Mouse (Mus musculus) heart, postnatal 36 days (tissue): ENCODE measurements around the gene Skp2. TPM values are rescaled to one million over a fixed set of nuclear protein-coding genes. Genes with fewer than 3 reads are reported as not detected.
"Not testable (repeated sequence)": the region's sequence is repeated elsewhere in the genome, so short reads cannot be mapped to it uniquely, and the experiment has no call there.

ENCODE experiments used
- DNase-seq, 2 experiments: peaks; one replicate each; pipeline ENCODE4 v3.0.0; 2021 to 2022
- intact Hi-C: fragments of 180-260 bp; cut with DNase I; formaldehyde crosslinking; loops from one replicate; pipeline ENCODE4 v1.15.1; 2025
- total RNA-seq, 2 experiments: library from RNA; stranded (reverse); gene quantifications; 2 replicates each; pipeline ENCODE4 v1.2.3; 2021

Gene Skp2
- total RNA-seq: under 1 TPM; 0.73 to 0.86 TPM

GRCm38 (mm10) chr15:9155325-9155724, at the start of gene Skp2:
Gene Skp2, minus strand, starts transcription at chr15:9155425.
- no peak for DNase-seq
- intact Hi-C loops: no loop called here

- DNase-seq: no peak
- intact Hi-C loops: no loop called here
Measured at GRCm38 (mm10) chr15:9198421-9198820, 43.2 kb upstream of the Skp2 start.

GRCm38 (mm10) chr15:9192685-9193084, 37.5 kb upstream of the Skp2 start:
- intact Hi-C loops, DNase-seq: not testable (repeated sequence)

- intact Hi-C loops: no loop called here
- no peak for DNase-seq
Measured at GRCm38 (mm10) chr15:9189796-9190195, 34.6 kb upstream of the Skp2 start.

- DNase-seq: no peak
- intact Hi-C loops: loop anchor here (5.0 kb wide), 1 partner anchor 62 kb away; no protein-coding TSS in a partner anchor
Measured at GRCm38 (mm10) chr15:9183995-9184394, 28.8 kb upstream of the Skp2 start.

GRCm38 (mm10) chr15:9177038-9177437, 21.8 kb upstream of the Skp2 start:
- intact Hi-C loops: no loop called here
- no peak for DNase-seq

GRCm38 (mm10) chr15:9164125-9164524, 8.9 kb upstream of the Skp2 start:
- DNase-seq: no peak
- intact Hi-C loops: loop anchor here (5.0 kb wide), 1 partner anchor 42 kb away; no protein-coding TSS in a partner anchor

- no peak for DNase-seq
- intact Hi-C loops: loop anchor here (5.0 kb wide), 1 partner anchor 40 kb away; no protein-coding TSS in a partner anchor
Measured at GRCm38 (mm10) chr15:9162557-9163070, 7.4 kb upstream of the Skp2 start.

GRCm38 (mm10) chr15:9140684-9141171, 14.5 kb downstream of the Skp2 start:
- no peak for DNase-seq
- intact Hi-C loops: loop anchor here (2.0 kb wide), 1 partner anchor 70 kb away; the partner anchor contains the start of gene Nadk2

- peak; percentile 93 to 94 for DNase-seq
- intact Hi-C loops: loop anchor here (2.0 kb wide), 1 partner anchor 69 kb away; the partner anchor contains the start of gene Nadk2
Measured at GRCm38 (mm10) chr15:9140252-9140680, 15.0 kb downstream of the Skp2 start, which contains the start of gene Lmbrd2. Gene Lmbrd2, plus strand, starts transcription at chr15:9140550.

- intact Hi-C loops: no loop called here
- no peak for DNase-seq
Measured at GRCm38 (mm10) chr15:9139447-9139846, 15.8 kb downstream of the Skp2 start.

GRCm38 (mm10) chr15:9134891-9135507, 20.2 kb downstream of the Skp2 start:
- intact Hi-C loops: no loop called here

GRCm38 (mm10) chr15:9132693-9133443, 22.4 kb downstream of the Skp2 start:
- intact Hi-C loops: no loop called here
- DNase-seq: no peak

More at GRCm38 (mm10) chr15:9134891-9135507, 20.2 kb downstream of the Skp2 start:
- peak in 1 of 2 experiments; percentile 22 for DNase-seq

- intact Hi-C loops: no loop called here
- DNase-seq: no peak
Measured at GRCm38 (mm10) chr15:9131499-9131888, 23.7 kb downstream of the Skp2 start.

GRCm38 (mm10) chr15:9130772-9131498, 24.3 kb downstream of the Skp2 start:
- intact Hi-C loops: no loop called here
- DNase-seq: no peak

GRCm38 (mm10) chr15:9127051-9127791, 28.0 kb downstream of the Skp2 start:
- intact Hi-C loops: no loop called here
- DNase-seq: no peak

- intact Hi-C loops: loop anchor here (5.0 kb wide), 2 partner anchors 37 to 57 kb away; no protein-coding TSS in a partner anchor
- no peak for DNase-seq
Measured at GRCm38 (mm10) chr15:9124856-9125255, 30.4 kb downstream of the Skp2 start.

- no peak for DNase-seq
- intact Hi-C loops: loop anchor here (5.0 kb wide), 2 partner anchors 39 to 59 kb away; no protein-coding TSS in a partner anchor
Measured at GRCm38 (mm10) chr15:9122989-9123388, 32.2 kb downstream of the Skp2 start.

GRCm38 (mm10) chr15:9120081-9120480, 35.1 kb downstream of the Skp2 start:
- DNase-seq: peak; percentile 40
- intact Hi-C loops: loop anchor here (5.0 kb wide), 2 partner anchors 42 to 62 kb away; no protein-coding TSS in a partner anchor
